Mouse (Mus musculus) heart, postnatal 10 days (tissue): Measurements from ENCODE around the gene Mfsd14a. TPM values are rescaled to one million over a fixed set of nuclear protein-coding genes. Genes with fewer than 3 reads are reported as not detected.
A peak's percentile ranks its signal among the peaks of the same experiment; 100 is the strongest.

Experiments
- DNase-seq, 2 experiments: peaks; one replicate each; pipeline ENCODE4 v3.0.0; 2021
- intact Hi-C: fragments of 180-260 bp; cut with DNase I; formaldehyde crosslinking; loops from one replicate; pipeline ENCODE4 v1.15.1; 2025
- total RNA-seq, 2 experiments: library from RNA; stranded (reverse); gene quantifications; 2 replicates each; pipeline ENCODE4 v1.2.3; 2021

The Mfsd14a gene
- total RNA-seq, 2 experiments from 2014 or later: 30.1 to 30.8 TPM

GRCm38 (mm10) chr3:116604570-116604969 lies 57.9 kb downstream of the Mfsd14a start:
- intact Hi-C loops: no loop called here
- DNase-seq: no peak

GRCm38 (mm10) chr3:116601781-116602180 lies 60.7 kb downstream of the Mfsd14a start:
- no peak for DNase-seq
- intact Hi-C loops: no loop called here

DNA sequence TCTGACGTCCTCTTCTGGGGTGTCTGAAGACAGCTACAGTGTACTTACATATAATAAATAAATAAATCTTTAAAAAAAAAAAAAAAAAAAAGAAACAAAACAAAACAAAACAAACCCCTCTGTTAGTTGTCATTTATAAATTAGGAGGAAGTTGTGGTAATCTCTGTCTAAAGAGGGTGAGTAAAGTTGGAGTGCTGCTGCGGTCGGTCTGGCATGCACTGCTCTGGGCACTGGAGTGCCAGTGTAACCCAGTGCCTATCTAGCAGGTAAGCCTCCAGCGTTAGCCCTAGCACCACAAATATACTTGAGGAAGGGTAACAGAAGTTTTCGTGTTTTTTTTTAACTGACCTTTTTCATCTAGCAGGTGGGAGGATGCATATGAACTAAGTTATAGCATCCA lies 61.5 kb downstream of the Mfsd14a start:
- intact Hi-C loops: no loop called here
- DNase-seq: no peak

DNA sequence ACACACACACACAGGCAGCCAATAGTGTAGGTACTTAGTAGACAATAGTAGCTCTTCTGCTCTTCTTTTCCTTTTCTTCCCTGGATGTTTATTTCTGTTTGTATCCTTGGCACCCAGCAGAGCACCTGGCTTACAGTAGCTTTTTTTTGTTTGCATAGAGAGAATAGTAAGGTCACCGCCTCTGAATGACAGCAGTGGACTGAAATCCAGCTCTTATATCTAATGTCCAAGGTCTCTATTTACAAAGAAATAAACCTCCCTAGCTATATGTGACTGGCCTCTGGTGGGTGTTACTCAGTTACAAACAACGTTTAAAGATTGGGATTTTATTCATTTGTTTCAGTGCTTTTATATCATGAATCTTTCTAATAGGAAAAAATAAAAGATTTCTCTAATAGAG lies 62.8 kb downstream of the Mfsd14a start:
- intact Hi-C loops: loop anchor here (10.0 kb wide), 1 partner anchor 235 kb away; no protein-coding TSS in a partner anchor
- DNase-seq: no peak

DNA sequence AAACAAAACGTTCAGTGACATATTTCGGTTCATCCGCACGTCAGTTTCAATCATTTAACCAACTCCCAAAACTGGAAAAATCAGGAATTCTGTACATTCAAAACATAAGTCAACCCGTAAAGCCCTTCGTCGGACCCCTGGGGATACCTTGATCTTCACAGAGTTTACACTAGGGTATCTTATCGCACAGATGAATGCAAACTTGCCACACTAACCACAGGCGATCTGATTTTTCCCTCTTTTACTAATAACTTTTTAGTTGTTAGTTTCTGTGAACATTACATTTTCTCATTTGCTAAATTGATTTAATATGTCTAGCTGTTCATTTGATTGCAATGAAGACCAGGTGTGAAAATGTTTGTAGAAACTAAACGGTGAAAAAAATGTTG lies 66.9 kb downstream of the Mfsd14a start:
- DNase-seq: no peak
- intact Hi-C loops: loop anchor here (1.0 to 10.0 kb wide), 3 partner anchors 67 to 239 kb away; partner anchors contain the start of gene Mfsd14a

DNA sequence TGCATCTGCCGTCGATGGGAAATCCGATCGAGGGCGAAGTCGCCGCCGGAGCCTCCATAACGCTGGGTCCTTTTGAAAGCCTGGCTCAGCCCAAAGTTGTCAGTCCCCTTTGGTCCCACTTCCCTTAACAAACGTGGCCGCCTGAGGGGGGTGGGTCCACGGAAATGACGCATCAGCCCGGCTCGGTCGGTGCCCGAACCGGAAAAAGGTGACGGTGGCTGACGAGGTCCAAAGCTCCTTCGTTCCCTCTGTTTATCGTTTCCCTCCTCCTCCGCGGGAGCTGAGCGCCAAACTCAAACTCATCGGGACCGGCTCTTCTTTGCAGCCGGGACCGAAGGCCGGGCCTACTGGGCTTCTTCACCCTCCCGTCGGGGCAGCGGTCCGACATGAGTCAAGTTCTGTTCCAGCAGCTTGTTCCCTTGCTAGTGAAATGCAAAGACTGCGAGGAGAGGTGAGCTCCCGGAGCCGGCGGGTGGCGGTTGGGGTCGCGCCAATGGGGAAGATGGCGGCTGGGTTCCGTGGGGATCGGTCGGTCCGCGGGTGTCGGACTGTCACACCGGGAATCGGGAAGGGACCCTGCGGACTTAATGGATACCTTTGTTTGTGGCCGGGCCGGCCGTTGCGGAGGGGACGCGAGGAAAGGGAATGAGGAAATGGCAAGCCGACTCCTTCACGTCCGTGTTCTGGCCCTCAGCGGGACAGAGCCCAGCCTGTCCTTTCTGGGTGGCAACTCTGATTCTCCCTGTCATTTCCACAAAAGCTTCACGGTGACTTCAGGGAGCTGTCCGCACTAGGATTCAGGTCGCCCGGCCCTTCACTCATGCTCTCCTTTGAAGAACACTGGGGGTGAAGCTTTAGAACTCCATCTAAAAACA lies 67.5 kb downstream of the Mfsd14a start, which contains the start of gene Sass6:
Gene Sass6, plus strand, starts transcription at position 255 of the 875 bp plus-strand sequence.
- intact Hi-C loops: loop anchor here (1.0 to 10.0 kb wide), 5 partner anchors 67 to 263 kb away; partner anchors contain the start of genes Mfsd14a and Rtca
- peak; percentile 99 to 100 for DNase-seq

DNA sequence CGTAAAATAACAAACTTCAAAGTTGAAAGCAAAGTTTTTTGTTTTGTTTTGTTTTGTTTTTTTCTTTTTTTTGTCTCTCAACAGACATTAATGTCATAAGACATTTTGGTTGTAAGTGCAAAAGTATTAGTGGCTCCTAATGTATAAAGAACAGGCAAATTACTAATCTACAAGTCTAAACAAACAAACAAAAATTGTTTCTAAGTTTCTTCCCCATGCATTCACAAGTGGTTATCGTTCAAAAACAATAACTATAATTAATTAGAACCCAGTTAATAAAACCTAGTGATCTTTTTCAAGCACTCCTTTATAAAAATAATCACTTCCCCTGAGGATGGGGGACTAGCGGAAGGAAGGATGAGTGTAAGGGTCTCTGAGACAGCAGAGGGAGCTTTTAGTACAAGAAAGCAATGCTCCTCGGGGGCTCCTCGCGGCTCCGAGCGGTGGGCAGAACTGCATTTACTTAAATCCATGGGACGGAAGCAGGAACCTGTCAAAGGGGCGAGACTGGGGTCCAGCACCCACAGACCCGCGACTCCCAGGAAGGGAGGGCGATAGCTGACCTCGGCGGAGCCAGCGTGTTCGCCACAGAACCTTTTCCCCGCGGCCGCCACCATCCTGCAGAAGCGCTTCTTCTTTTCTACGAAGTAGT lies 68.3 kb downstream of the Mfsd14a start:
- DNase-seq: no peak
- intact Hi-C loops: loop anchor here (2.0 to 10.0 kb wide), 4 partner anchors 87 to 262 kb away; partner anchors contain the start of gene Rtca

DNA sequence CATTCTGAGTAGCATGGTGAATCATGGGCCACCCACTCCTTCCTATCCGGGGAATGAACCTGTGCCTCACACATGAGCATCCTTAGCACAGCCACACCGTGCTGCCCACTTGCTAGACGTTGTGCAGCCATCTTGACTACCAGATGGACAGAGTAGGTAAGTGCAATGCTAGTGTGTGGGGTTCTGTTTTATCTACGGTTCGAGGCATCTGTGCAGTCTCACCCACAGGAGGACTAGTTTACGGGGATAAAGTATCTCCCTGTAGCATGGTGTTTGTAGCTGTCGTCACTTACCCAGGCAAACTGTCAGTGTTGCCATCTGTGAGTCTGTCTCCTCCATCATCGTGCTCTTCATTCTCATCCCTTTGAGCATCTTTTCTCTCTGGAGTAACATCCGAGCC lies 80.3 kb downstream of the Mfsd14a start:
- no peak for DNase-seq
- intact Hi-C loops: no loop called here

Other genes starting within 250 kb of the Mfsd14a start
- gene Cdc14a, start 238.6 kb downstream of the Mfsd14a start, total RNA-seq: 1 to 10 TPM; 5.2 to 6.5 TPM
- 10 to 100 TPM; 24.3 to 25.7 TPM for gene Rtca, start 154.5 kb downstream of the Mfsd14a start, total RNA-seq
- 10 to 100 TPM; 23.4 to 31.7 TPM for gene Dbt, start 149.6 kb downstream of the Mfsd14a start, total RNA-seq
- 10 to 100 TPM; 73.5 to 78.8 TPM for gene Lrrc39, start 99.7 kb downstream of the Mfsd14a start, total RNA-seq
- 1 to 10 TPM; 4.7 to 4.9 TPM for gene Sass6, start 67.7 kb downstream of the Mfsd14a start, total RNA-seq
- 1 to 10 TPM; 7.0 to 9.3 TPM for gene Trmt13, start 48.1 kb downstream of the Mfsd14a start, total RNA-seq
- gene Gm43191, start 18.6 kb upstream of the Mfsd14a start, total RNA-seq: 1 to 10 TPM in 1 of 2 experiments, not detected in 1; 1.6 TPM
- gene Slc35a3, start 50.2 kb upstream of the Mfsd14a start, total RNA-seq: 10 to 100 TPM; 19.3 to 21.9 TPM
- gene Agl, start 145.5 kb upstream of the Mfsd14a start, total RNA-seq: 100 to 1,000 TPM; 144 to 148 TPM
- gene Frrs1, start 196.8 kb upstream of the Mfsd14a start, total RNA-seq: 1 to 10 TPM; 6.6 to 7.7 TPM